Mouse (Mus musculus): Measurements from ENCODE around the gene Hdlbp.

The Hdlbp gene

DNA sequence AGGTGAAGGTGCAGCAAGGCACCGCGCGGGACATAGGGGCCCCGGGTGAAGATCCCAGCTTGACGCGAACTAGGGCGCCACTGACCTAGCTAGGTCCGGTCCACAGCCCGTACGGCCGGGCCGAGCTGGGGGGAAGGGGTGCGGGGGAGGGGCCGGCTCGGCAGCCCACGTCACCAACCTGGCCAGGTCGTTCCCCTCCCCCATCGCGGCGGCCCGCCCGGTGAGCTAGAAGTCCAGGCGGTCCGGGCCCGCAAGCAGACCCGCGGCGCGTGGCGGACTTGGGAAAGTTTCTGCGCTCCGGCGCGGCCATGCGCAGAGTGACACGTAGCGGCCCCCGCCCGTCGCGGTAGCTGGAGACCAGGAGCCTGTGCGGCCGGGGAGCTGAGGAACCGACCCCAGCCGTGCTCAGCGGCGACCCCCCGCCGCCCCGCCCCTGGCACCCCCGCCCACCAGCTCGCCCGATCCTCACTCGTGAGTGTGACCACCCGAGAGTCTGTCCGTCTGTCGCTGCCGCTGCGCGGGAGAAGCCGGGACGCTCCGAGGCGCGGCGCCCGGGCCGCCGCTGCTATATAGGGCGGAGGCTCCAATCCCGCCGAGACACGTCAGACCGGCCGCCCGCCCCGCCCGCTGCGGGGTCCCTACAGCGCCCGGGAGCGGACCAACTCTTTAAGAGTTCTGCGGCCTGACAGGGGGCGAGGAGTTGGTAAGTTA lies 33.3 kb downstream of the Hdlbp start:
- peak; percentile 77 to 90 for DNase-seq (ENCODE audit: low spot score in 2 of 2)

- peak; percentile 67 to 85 for DNase-seq (ENCODE audit: low spot score in 2 of 2)
Observed at GRCm38 (mm10) chr1:93444405-93445110, 34.1 kb downstream of the Hdlbp start.

DNA sequence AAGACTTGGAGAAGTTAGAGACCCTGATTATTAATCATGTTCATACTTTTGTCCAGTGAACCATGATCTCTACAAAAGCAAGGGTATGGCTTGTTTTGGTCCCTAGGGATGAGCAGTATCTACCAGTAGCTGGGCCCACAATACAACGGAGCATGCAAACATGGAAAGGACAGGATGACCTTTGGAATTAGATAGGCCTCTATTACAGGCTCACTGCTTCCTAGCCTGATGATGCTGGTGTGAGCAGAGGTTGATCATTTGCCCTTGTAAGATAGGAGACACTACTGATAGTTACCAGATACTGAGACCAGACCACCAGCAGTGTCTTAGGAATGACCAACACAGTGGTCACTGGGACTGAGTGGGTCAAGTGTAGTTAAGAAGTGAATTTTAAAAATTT lies 39.3 kb downstream of the Hdlbp start:
- DNase-seq (ENCODE audit: low spot score in 2 of 2): no peak

DNA sequence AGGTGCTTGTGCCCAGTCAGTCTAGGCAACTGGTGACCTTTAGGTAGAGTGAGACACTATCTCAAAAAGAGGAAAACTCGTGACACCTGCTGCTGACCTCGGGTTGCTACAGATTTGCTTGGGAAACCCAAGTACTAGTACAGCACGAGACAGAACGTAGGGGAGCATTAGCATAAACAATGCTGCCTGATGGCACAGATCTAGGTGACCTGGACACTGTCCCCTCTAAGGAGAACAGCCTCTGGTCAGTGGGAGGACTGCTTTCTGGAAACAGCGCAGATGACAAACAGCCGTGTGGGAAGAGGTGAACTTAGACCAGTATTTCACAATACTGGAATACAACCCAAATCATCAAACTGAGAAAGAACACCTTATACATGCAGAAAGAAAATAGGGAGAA lies 46.5 kb downstream of the Hdlbp start:
- no peak for DNase-seq (ENCODE audit: low spot score in 2 of 2)

- no peak for DNase-seq (ENCODE audit: low spot score in 2 of 2)
Observed at GRCm38 (mm10) chr1:93403403-93403802, 75.2 kb downstream of the Hdlbp start.

DNA sequence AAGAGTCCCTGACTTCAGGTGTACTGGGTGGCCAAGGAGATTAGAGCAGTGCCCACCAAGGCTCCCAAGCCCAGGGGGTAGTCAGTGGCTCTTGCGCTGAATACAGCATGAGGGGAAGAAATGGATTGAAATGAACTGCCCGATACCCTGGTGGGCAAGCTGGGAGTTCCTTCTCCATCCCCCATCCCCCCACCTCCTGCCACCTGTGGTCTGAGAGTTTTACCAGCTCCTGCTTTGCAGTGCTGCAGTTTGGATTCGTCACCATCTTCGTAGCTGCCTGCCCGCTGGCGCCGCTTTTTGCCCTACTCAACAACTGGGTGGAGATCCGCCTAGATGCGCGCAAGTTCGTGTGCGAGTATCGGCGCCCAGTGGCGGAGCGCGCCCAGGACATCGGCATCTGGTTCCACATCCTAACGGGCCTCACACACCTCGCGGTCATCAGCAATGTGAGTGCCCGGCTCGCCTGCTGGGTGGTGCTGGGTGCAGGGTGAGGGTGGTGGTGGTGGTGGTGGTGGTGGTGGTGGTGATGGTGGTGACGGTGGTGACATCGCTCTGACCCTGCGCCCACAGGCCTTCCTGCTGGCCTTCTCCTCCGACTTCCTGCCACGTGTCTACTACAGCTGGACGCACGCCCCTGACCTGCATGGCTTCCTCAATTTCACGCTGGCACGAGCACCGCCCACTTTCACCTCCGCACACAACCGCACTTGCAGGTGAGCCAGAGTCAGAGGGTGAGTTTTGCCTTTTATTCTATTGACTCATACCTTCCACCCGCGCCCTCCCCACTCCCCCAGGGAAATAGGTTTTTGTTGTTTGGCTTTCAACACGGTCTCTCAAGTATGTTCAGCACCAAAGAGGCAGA lies 77.2 kb downstream of the Hdlbp start:
- DNase-seq (ENCODE audit: low spot score in 2 of 2): peak; percentile 25 to 67

DNA sequence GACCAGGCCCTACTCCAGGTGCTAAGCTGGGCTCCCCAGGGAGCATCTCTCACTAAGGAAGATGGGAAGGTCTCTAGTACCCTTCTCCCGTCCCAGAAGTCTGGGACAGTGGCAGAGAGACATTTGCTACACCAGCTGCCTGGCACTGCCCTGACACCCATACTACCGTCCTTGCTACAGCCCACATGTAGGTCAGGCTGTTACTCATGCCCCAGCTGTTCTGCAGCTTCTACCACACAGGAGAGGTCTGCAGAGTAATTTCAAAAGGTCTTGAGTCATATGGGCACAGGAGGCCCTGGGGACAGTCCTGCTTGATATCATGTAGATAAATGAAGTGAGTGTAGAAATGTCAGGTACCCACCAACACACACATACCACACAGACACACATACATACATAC lies 89.7 kb downstream of the Hdlbp start:
- no peak for DNase-seq (ENCODE audit: low spot score in 2 of 2)

DNA sequence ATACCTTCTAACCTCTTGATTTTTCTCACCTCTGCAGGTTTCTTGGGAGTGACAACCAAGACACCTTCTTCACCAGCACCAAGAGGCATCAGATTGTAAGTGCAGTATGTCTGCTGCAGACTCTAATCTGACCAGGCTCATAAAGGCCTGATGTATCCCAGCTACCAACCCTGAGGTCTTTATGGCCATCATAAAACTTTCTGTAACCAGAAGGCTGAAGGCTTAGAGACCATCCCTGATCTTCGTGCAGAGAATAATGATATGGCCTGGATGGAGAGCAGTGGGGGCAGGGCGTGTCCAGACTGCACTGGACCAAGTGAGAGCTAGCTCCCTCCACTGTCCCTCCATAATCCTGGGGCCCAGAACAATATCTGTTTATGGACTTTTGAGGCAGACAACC lies 91.4 kb downstream of the Hdlbp start:
- no peak for DNase-seq (ENCODE audit: low spot score in 2 of 2)

DNA sequence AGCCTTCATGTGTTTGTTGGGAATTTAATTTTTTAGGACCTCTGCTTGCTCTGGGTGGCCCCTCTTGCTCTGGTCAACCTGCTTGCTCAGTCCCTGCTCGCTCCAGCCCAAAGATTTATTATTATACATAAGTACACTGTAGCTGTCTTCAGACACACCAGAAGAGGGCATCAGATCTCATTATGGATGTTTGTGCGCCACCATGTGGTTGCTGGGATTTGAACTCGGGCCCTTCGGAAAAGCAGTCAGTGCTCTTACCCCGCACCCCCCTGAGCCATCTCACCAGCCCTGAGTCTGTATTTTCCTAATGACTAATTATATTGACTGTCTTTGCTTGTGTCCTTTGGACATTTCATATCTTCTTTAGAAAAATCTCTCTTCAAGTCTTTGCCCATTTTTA lies 99.5 kb downstream of the Hdlbp start:
- no peak for DNase-seq (ENCODE audit: low spot score in 2 of 2)

DNA sequence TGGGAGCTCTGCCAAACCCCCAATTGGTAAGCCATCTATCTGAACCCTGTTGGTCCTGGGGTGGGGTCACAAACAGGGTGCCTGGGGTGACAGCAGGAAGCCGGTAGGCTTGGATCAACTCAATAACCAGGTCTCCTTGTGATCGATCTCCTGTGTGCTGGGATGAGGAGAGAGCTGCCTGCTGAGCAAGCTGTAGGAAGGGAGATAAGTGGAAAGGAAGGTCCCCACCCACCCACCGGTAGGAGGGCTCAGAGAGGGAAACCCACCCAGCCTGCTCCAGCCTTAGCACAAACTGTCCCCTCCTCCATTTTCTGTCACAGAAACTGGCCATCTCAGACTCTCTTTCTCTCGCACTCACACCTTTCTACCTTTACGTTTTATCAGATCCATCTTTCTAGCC lies 101.3 kb downstream of the Hdlbp start:
- no peak for DNase-seq (ENCODE audit: low spot score in 2 of 2)

DNA sequence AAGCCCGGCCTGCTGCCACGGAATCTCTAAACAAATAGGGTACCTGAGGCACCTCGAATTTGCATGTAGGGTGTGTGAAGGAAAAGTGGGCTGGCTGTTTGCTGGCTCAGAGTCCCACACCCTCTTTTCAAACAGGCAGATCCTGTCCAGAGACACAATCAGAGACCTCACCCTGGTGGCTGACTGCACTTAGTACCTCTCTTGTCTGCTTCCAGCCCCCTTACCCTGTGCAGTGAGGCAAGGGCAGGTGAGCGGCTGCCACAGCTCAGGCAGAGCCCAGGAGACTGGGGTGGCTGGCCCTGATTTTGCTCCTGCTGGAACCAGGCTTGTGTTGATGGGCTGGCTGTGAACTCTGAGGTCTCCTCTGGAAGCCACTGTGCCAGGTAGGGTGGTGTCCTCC lies 105.0 kb downstream of the Hdlbp start, which contains the start of gene Ano7:
TSS of gene Ano7 (plus strand) at position 266 of the 400 bp plus-strand sequence.
- DNase-seq (ENCODE audit: low spot score in 2 of 2): no peak

- no peak for DNase-seq (ENCODE audit: low spot score in 2 of 2)
Observed at GRCm38 (mm10) chr1:93365641-93366040, 113.0 kb downstream of the Hdlbp start.

DNA sequence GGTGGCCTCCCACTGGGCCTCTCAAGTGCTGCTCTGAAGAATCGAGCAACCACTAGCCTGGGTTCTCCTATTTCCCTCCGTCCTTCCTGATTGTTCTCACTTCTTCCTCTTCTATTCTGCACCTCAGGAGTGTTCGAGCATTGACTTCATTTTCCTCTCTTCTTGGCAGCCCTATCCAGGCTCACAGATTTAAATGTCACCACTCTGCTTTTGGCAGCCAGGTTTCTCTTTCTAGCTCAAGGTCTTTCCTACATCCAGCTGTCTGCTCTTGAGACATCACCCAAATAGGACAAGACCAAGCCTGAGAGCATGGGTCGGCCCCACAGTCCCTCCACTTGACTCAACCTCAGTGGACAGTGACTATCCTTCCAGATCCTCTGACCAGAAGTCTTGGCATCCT lies 116.0 kb downstream of the Hdlbp start:
- DNase-seq (ENCODE audit: low spot score in 2 of 2): no peak

Measured in spleen, postnatal 4 days (tissue).